Mouse (Mus musculus) C2C12 (cell line): ENCODE measurements around the gene Vps45. TPM values are rescaled to one million over a fixed set of nuclear protein-coding genes. Genes with fewer than 3 reads are reported as not detected.

ENCODE experiments used
- H3K27me3 ChIP-seq: one replicate; pipeline ENCODE4 v1.6.1; 2011; ENCODE audit not compliant: control insufficient read depth, insufficient read depth, insufficient read length
- H3K36me3 ChIP-seq: one replicate; pipeline ENCODE4 v1.6.1; 2011; ENCODE audit not compliant: control insufficient read depth, insufficient read depth
- H3K4me3 ChIP-seq: one replicate; pipeline ENCODE4 v1.5.1; 2011; ENCODE audit warnings: mild to moderate bottlenecking, control low read depth; ENCODE audit not compliant: poor library complexity, insufficient read depth, severe bottlenecking
- H3K79me2 ChIP-seq: one replicate; pipeline ENCODE4 v1.6.1; 2011; ENCODE audit not compliant: control insufficient read depth, insufficient read depth
- H3K79me3 ChIP-seq: one replicate; pipeline ENCODE4 v1.6.1; 2011; ENCODE audit warnings: low read depth, control low read depth
- H3ac ChIP-seq: one replicate; pipeline ENCODE3; 2011; ENCODE audit warnings: low read depth; ENCODE audit not compliant: control insufficient read depth, insufficient read length
- CEBPB ChIP-seq: IDR thresholded peaks from one replicate; pipeline ENCODE4 v1.6.1; 2011; ENCODE audit warnings: low read depth, mild to moderate bottlenecking, control low read depth, moderate library complexity
- CTCF ChIP-seq: IDR thresholded peaks from one replicate; pipeline ENCODE4 v1.5.1; 2011; ENCODE audit not compliant: control insufficient read depth, insufficient read depth, insufficient read length
- FOSL1 ChIP-seq: IDR thresholded peaks from one replicate; pipeline ENCODE4 v1.8.0; 2011; ENCODE audit warnings: mild to moderate bottlenecking, low read length; ENCODE audit not compliant: poor library complexity, insufficient read depth, severe bottlenecking
- MAX ChIP-seq: IDR thresholded peaks from one replicate; pipeline ENCODE4 v1.6.1; 2011; ENCODE audit warnings: mild to moderate bottlenecking, control low read depth
- MYOD1 ChIP-seq: IDR thresholded peaks from one replicate; pipeline ENCODE4 v1.6.1; 2011; ENCODE audit warnings: low read depth; ENCODE audit not compliant: control insufficient read depth, insufficient read length
- MYOG ChIP-seq: IDR thresholded peaks from one replicate; pipeline ENCODE4 v1.6.1; 2011; ENCODE audit not compliant: control insufficient read depth, insufficient read length; ENCODE audit errors: extremely low read depth
- USF1 ChIP-seq: IDR thresholded peaks from one replicate; pipeline ENCODE4 v1.6.1; 2011; ENCODE audit warnings: low read depth, mild to moderate bottlenecking, control low read depth, moderate library complexity
- polyA plus RNA-seq: library from polyadenylated mRNA; unstranded; fragments of >200 nt; fragmentation: generic; extraction: Trizol; gene quantifications from one replicate; pipeline ENCODE4 v1.2.1, GENCODE M21; 2012; ENCODE audit warnings: missing spikeins

The Vps45 gene
- polyA plus RNA-seq, 1 experiment, result 15.6 TPM

DNA sequence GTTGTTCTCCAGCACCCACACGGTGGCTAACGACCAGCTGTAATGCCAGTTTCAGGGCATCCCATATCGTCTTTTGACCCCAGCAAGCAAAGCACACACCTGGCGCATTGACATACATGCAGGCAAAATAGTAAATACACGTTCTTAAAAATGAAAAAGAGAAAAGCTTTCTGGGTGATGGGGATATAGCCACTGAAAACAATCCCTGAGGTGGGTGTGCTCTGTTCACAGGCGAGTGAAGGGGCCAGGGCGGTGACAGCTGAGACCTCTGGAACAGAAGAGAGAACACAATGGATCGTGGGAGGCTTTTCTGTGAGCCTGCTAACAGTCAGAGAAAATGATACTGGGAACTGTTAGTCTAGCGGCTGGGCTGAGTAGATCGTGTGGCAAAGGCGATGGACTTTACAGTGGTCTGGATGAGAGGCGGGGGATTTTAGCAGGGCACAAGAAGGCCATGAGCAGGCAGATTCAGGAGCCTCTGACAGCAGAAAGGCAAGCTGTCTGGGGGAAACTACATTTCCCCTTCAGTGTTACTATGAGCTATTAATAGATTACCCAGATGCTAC, 14.7 kb upstream of the Vps45 start:
- no peak overlapping the region for H3K4me3 ChIP-seq
- no peaks in the 10 kb centered on the region for H3K36me3 ChIP-seq
- H3K79me3 ChIP-seq, result no peaks in the 10 kb centered on the region
- no peaks in the 10 kb centered on the region for H3K79me2 ChIP-seq
- TF ChIP-seq CTCF (no peak), USF1 (no peak)
- no peaks in the 10 kb centered on the region for H3K27me3 ChIP-seq
- no peak overlapping the region for H3ac ChIP-seq

DNA sequence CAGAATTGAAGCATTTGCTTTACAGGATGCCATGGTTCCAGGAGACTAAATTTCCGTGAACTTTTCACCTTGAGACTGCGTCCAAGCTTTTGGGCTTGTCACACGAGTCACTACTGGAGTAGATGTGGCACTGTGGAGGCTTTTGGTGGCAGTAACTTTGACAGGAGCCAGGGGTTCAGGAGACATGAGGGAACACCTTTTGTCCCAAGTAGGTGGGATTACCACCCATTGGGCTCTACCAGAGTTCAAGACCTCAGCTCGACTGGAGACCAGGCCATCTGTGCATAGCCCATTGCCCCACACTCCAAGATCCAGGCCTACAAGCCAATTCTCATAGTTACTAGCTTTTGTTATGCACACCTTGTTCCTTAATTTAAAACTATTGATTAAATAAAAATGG, 12.0 kb upstream of the Vps45 start:
- H3K79me3 ChIP-seq, result no peaks in the 10 kb centered on the region
- no peak for TF ChIP-seq MYOG
- no peak overlapping the region for H3ac ChIP-seq
- no peak overlapping the region for H3K4me3 ChIP-seq
- H3K36me3 ChIP-seq, result no peaks in the 10 kb centered on the region
- H3K79me2 ChIP-seq, result no peaks in the 10 kb centered on the region
- H3K27me3 ChIP-seq, result no peaks in the 10 kb centered on the region

- TF ChIP-seq MAX (no peak), CTCF (no peak), FOSL1 (no peak), CEBPB (no peak), MYOG (no peak), MYOD1 (no peak), USF1 (no peak)
- Histone ChIP-seq H3K79me3 (no peaks in the 10 kb centered on the region), H3K79me2 (no peaks in the 10 kb centered on the region), H3K27me3 (no peaks in the 10 kb centered on the region), H3ac (no peak overlapping the region), H3K36me3 (no peaks in the 10 kb centered on the region), H3K4me3 (no peak overlapping the region)
Measured at GRCm38 (mm10) chr3:96069542-96069941, 11.3 kb upstream of the Vps45 start.

DNA sequence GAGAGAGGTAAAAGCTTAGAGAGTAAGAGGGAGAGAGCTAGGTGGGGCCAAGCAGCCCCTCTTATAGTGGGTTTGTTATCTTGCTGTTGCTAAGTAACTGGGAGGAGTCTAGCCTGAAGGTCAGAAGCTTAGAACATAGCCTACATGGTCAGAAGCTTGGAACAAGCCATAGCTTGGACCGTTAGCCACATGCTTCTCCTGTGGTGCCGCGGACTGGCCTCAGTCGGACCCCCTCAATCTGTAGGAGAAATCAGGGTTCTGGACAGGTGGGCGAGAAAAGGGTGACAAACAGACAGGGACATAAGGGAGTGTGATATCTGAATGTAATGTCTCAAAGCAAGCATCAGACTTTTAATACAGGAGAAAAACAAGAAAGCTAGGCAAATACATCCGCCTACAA, 10.8 kb upstream of the Vps45 start:
- no peak for TF ChIP-seq FOSL1
- TF ChIP-seq USF1, result no peak
- no peak for TF ChIP-seq CEBPB
- TF ChIP-seq MYOD1, result no peak
- TF ChIP-seq MAX, result no peak
- no peak for TF ChIP-seq MYOG
- no peak for TF ChIP-seq CTCF
- no peaks in the 10 kb centered on the region for H3K27me3 ChIP-seq
- H3K36me3 ChIP-seq, result no peaks in the 10 kb centered on the region
- no peaks in the 10 kb centered on the region for H3K79me2 ChIP-seq
- H3ac ChIP-seq, result no peak overlapping the region
- no peak overlapping the region for H3K4me3 ChIP-seq
- no peaks in the 10 kb centered on the region for H3K79me3 ChIP-seq

DNA sequence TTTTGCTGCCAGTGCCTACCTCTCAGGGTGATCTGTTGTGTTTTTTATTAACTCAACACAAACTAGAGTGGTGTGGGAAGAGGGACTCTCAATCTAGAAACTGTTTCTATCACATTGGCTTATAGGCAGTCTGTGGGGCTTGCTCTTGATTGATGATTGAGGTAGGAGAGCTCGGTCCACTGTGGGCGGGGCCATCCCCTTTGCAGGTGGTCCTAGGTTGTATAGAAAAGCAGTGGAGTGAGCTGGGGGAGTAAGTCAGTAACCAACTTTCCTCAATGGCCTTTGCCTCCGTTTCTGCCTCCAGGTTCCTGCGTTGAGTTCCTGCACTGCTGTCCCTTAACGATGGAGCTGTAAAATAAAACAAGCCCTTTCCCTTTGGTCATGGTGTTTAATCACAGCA, 8.5 kb upstream of the Vps45 start:
- Histone ChIP-seq H3K36me3 (no peaks in the 10 kb centered on the region), H3K79me2 (no peaks in the 10 kb centered on the region), H3K27me3 (no peaks in the 10 kb centered on the region), H3K79me3 (no peaks in the 10 kb centered on the region), H3ac (no peak overlapping the region), H3K4me3 (no peak overlapping the region)
- TF ChIP-seq MAX (no peak), FOSL1 (no peak), MYOG (no peak), CTCF (no peak), CEBPB (no peak), MYOD1 (no peak), USF1 (no peak)

DNA sequence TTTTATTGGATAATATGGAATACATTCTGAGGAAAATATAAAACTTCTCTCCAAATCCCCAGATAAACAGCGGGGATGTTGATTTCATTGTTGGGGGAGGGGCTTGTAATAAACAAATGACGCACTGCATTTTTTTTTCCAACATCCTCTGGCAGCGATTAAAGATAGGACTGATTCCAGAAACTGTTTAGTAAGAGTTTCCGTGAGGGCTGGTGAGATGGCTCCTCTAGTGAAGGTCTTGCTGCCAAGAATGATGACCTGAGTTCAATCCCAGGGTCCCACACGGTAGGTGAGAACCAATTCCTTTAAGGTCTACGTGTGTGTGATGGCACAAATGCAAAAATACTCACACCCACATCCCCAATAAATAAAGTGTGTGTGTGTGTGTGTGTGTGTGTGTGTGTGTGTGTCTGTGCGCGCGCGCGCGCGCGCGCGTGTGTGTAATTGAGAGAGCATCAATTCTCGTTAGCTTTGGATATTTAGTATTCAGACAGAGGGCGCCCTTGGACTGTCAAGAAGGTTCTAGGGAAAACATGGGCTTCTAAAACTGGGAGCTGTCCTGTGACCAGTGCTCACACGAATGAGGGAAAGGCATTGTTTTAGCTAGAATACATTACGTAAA, 7.6 kb upstream of the Vps45 start:
- TF ChIP-seq MYOD1, result no peak
- TF ChIP-seq MAX, result no peak
- TF ChIP-seq CEBPB, result no peak
- no peak for TF ChIP-seq CTCF
- no peak for TF ChIP-seq FOSL1
- no peak for TF ChIP-seq MYOG
- no peak for TF ChIP-seq USF1
- Histone ChIP-seq H3K79me2 (no peaks in the 10 kb centered on the region), H3K4me3 (no peak overlapping the region), H3ac (peak overlapping the region; percentile 30), H3K27me3 (no peaks in the 10 kb centered on the region), H3K79me3 (no peaks in the 10 kb centered on the region), H3K36me3 (no peaks in the 10 kb centered on the region)
